Mouse (Mus musculus): ENCODE data around the gene Fbxw10.

The Fbxw10 gene

GRCm38 (mm10) chr11:62844562-62844961 is 2.3 kb upstream of the Fbxw10 start:
- no peak for DNase-seq

GRCm38 (mm10) chr11:62845730-62846129 is 1.1 kb upstream of the Fbxw10 start:
- DNase-seq = no peak

GRCm38 (mm10) chr11:62847655-62848191 is 854 bp downstream of the Fbxw10 start:
- DNase-seq = no peak

- no peak for DNase-seq
These were observed 1.4 kb downstream of the Fbxw10 start for GRCm38 (mm10) chr11:62848301-62848700.

GRCm38 (mm10) chr11:62851199-62851598 is 4.3 kb downstream of the Fbxw10 start:
- DNase-seq = peak; percentile 32

- DNase-seq = no peak
These were observed 6.5 kb downstream of the Fbxw10 start for GRCm38 (mm10) chr11:62853334-62853733.

GRCm38 (mm10) chr11:62865562-62865961 is 18.7 kb downstream of the Fbxw10 start:
- no peak for DNase-seq

GRCm38 (mm10) chr11:62866685-62867084 is 19.8 kb downstream of the Fbxw10 start:
- DNase-seq = no peak

- DNase-seq = no peak
These were observed 22.3 kb downstream of the Fbxw10 start for GRCm38 (mm10) chr11:62869201-62869600.

- DNase-seq = no peak
These were observed 23.0 kb downstream of the Fbxw10 start for GRCm38 (mm10) chr11:62869715-62870371.

- DNase-seq = no peak
These were observed 26.6 kb downstream of the Fbxw10 start for GRCm38 (mm10) chr11:62873479-62873878.

- DNase-seq = no peak
These were observed 28.8 kb downstream of the Fbxw10 start for GRCm38 (mm10) chr11:62875696-62876095.

- no peak for DNase-seq
These were observed 29.6 kb downstream of the Fbxw10 start for GRCm38 (mm10) chr11:62876445-62876844.

- DNase-seq = no peak
These were observed 30.5 kb downstream of the Fbxw10 start for GRCm38 (mm10) chr11:62877391-62877790.

- no peak for DNase-seq
These were observed 31.9 kb downstream of the Fbxw10 start for GRCm38 (mm10) chr11:62878728-62879127.

GRCm38 (mm10) chr11:62879220-62880048 is 32.6 kb downstream of the Fbxw10 start, which contains the start of gene Tvp23b:
Gene Tvp23b (plus strand): TSS chr11:62879455.
- DNase-seq = peak; percentile 100

GRCm38 (mm10) chr11:62883407-62883806 is 36.5 kb downstream of the Fbxw10 start:
- DNase-seq = no peak

GRCm38 (mm10) chr11:62885323-62885722 is 38.5 kb downstream of the Fbxw10 start:
- DNase-seq = peak; percentile 38

GRCm38 (mm10) chr11:62890796-62891195 is 43.9 kb downstream of the Fbxw10 start:
- DNase-seq = no peak

GRCm38 (mm10) chr11:62891763-62892162 is 44.9 kb downstream of the Fbxw10 start:
- no peak for DNase-seq

GRCm38 (mm10) chr11:62901699-62902323 is 54.9 kb downstream of the Fbxw10 start:
- peak; percentile 75 for DNase-seq

- no peak for DNase-seq
These were observed 57.1 kb downstream of the Fbxw10 start for GRCm38 (mm10) chr11:62903871-62904495.

All from kidney, postnatal 10 days (tissue).